Mouse (Mus musculus) kidney, adult 2 months (tissue): ENCODE data around the gene Rspo4. TPM values are rescaled to one million over a fixed set of nuclear protein-coding genes. Genes with fewer than 3 reads are reported as not detected.

ENCODE experiments used
- DNase-seq: peaks from one replicate; pipeline ENCODE4 v3.0.0; 2021
- H3K27ac ChIP-seq: fragments of 200-500 bp; 2 replicates; pipeline ENCODE4 v1.5.1; 2012; ENCODE audit warnings: low read depth, low read length, control low read depth, inconsistent platforms; ENCODE audit not compliant: insufficient read depth
- H3K27me3 ChIP-seq: fragments of 200-500 bp; replicated peaks from 2 replicates; pipeline ENCODE4 v1.6.1; 2012; ENCODE audit warnings: mild to moderate bottlenecking, moderate library complexity, low read length, inconsistent platforms; ENCODE audit not compliant: control insufficient read depth, insufficient read depth
- H3K36me3 ChIP-seq: fragments of 200-500 bp; 2 replicates; pipeline ENCODE4 v1.6.1; 2012; ENCODE audit warnings: mild to moderate bottlenecking, moderate library complexity, low read length, inconsistent platforms; ENCODE audit not compliant: control insufficient read depth, insufficient read depth
- H3K4me1 ChIP-seq: fragments of 200-500 bp; 2 replicates; pipeline ENCODE4 v1.6.1; 2011; ENCODE audit warnings: low read length; ENCODE audit not compliant: control insufficient read depth, insufficient read depth
- H3K4me3 ChIP-seq: fragments of 200-500 bp; 2 replicates; pipeline ENCODE4 v1.5.1; 2011; ENCODE audit warnings: mild to moderate bottlenecking, low read depth, low read length, control low read depth; ENCODE audit not compliant: insufficient read depth
- CTCF ChIP-seq: fragments of 200-500 bp; conservative IDR thresholded peaks from 2 replicates; pipeline ENCODE4 v1.5.1; 2011; ENCODE audit warnings: low read depth, mild to moderate bottlenecking, control low read depth, low read length, moderate library complexity, mixed read lengths; ENCODE audit not compliant: insufficient read depth, insufficient read length
- POLR2A ChIP-seq: fragments of 200-500 bp; IDR thresholded peaks from one replicate; pipeline ENCODE4 v1.6.1; 2011; ENCODE audit warnings: low read depth, low read length, control low read depth
- WGBS: fragments of 180-500 bp; shearing (Covaris S2); methylation state at CpG from one replicate; pipeline ENCODE4 v1.1.7; 2018; 5-methylcytosine and 5-hydroxymethylcytosine counted together
- polyA plus RNA-seq: library from polyadenylated mRNA; depleted of rRNA; stranded (reverse); fragments of >200 nt; gene quantifications from 2 replicates; pipeline ENCODE4 v1.2.3, GENCODE M21; 2012

Gene Rspo4
- polyA plus RNA-seq, 1 experiment = not detected

DNA sequence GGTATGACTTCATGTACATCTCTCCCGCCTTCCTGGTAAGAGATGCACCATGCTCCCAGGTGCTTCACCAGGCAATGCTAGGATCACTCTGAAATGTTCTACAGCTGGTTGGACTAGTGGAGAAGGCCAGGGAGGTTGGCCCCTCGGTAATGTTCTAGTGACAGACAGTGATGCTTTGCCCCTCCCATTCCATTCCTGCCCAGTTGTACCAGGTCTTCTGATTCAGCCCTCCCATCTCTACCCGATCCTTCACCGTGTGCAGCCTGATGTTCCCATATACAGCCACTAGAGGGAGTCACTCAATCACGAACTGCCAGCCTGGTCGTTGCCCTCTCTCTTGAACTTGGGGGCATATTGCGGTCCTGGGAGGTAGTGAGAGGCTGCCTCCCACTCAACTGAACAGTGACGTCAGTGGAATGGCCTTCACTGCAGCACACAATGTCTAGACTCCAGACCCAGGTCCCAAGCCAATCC lies 33.3 kb downstream of the Rspo4 start:
- no peaks in the 10 kb centered on the region for H3K4me1 ChIP-seq
- DNase-seq = peak; percentile 57
- no peaks in the 10 kb centered on the region for H3K36me3 ChIP-seq
- no peaks in the 10 kb centered on the region for H3K27me3 ChIP-seq
- H3K4me3 ChIP-seq = no peak overlapping the region
- no peak overlapping the region for H3K27ac ChIP-seq
- WGBS = 14% methylated on average over 8 of the region's 8 CpGs
- TF ChIP-seq POLR2A (no peak), CTCF (peak; percentile 95)

DNA sequence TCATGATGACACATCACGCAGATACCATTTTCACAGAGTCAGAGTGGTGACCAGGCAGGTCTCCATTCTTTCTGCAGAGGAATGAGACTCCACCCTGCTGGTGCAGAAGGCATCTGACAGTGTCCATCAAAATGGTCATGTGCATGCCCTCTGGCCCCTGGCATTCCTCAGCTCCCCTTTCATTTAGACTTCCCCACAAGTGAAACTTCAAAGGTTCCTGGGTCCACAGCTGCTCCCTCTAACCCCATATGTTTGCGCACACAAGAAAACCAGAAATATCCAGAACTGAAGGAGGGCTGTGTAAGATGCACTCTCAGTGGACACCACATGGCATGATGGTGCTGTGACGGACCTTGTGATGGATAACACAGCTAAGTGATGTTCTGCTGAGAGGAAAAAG lies 35.9 kb downstream of the Rspo4 start:
- H3K27me3 ChIP-seq = no peaks in the 10 kb centered on the region
- 78% methylated on average over 3 of the region's 3 CpGs for WGBS
- no peak overlapping the region for H3K27ac ChIP-seq
- DNase-seq = no peak
- H3K4me3 ChIP-seq = no peak overlapping the region
- no peaks in the 10 kb centered on the region for H3K4me1 ChIP-seq
- TF ChIP-seq POLR2A = no peak
- no peak for TF ChIP-seq CTCF
- no peaks in the 10 kb centered on the region for H3K36me3 ChIP-seq

DNA sequence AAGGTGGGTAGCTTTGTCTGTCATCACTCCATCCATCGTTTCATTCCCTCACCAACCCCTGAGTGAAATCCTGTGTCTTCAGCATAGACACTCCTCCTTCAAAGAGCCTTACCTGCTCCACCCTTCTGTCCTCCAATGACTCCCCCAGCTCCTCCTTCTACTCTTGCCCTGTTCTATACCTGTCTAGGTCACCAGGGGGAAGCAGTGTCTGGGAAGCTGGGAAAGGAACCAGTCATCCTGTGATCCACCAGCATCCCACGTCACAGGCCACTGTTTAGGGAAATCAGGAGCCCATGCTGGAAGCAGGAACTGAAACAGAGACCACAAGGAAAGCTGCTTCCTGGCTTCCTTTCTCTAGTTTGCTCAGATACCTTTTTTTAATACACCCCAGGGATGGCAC lies 37.0 kb downstream of the Rspo4 start:
- TF ChIP-seq CTCF (no peak; the same call in 1 of the 2 replicates), POLR2A (no peak)
- H3K4me1 ChIP-seq = no peaks in the 10 kb centered on the region
- H3K27ac ChIP-seq = no peak overlapping the region
- 52% methylated on average over 2 of the region's 2 CpGs for WGBS
- H3K4me3 ChIP-seq = no peak overlapping the region
- H3K36me3 ChIP-seq = no peaks in the 10 kb centered on the region
- peak; percentile 28 for DNase-seq
- H3K27me3 ChIP-seq = no peaks in the 10 kb centered on the region

DNA sequence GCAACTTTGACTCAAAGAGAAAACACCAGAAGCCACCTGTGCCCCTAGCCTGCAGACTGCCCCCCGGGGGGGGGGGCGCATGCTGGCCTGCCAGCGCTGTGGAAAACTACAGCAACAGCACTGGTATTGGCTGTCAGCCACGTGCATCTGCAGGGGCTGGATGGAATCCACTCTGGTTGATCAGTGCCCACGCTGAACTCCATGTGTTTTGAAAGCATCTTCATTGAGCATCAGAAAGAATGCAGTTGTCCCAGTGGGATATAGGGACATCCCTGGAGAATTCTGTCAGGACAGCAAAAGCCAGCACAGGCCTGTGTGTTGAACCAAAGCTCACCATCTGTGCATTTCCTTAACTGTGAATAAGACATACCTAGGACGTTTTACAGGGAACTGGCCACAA lies 48.3 kb downstream of the Rspo4 start:
- no peaks in the 10 kb centered on the region for H3K4me1 ChIP-seq
- no peak overlapping the region for H3K4me3 ChIP-seq
- TF ChIP-seq CTCF (no peak), POLR2A (no peak)
- no peaks in the 10 kb centered on the region for H3K27me3 ChIP-seq
- DNase-seq = peak; percentile 17
- H3K27ac ChIP-seq = no peak overlapping the region
- WGBS = 48% methylated on average over 6 of the region's 6 CpGs
- no peaks in the 10 kb centered on the region for H3K36me3 ChIP-seq

DNA sequence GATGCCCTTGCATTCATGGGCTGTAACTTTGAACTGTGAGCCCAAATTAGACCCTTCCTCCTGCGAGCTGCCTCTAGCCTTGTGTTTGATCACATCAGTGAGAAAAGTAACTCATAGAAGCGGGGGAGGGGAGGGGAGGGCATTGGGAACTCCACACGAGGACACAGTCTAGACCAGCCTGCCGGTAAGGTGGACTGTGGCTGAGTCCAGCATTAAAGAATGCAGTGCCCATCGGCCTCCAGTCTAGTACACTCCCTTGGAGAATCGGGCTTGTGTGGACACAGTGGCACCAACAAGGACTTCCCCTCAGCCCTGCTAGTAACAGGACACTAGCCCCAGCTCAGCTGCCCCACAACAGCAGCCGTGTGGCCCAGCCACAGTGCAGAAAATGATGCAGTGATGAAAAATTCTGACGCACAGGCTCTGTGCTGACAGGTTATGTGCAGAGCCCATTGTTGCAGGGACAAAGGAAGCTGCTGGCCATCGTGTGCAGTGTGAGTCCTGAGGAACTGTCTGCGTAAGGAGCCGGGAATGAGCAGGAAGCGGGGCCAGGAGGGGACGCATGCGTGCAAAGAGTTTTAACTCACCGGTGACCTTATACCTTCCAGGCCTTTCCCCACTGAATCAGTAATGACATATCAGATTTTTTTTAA lies 50.5 kb downstream of the Rspo4 start:
- H3K27me3 ChIP-seq = no peaks in the 10 kb centered on the region
- no peaks in the 10 kb centered on the region for H3K36me3 ChIP-seq
- H3K4me3 ChIP-seq = no peak overlapping the region
- no peak for DNase-seq
- H3K4me1 ChIP-seq = no peaks in the 10 kb centered on the region
- 36% methylated on average over 15 of the region's 15 CpGs for WGBS
- TF ChIP-seq CTCF (no peak), POLR2A (no peak)
- no peak overlapping the region for H3K27ac ChIP-seq

DNA sequence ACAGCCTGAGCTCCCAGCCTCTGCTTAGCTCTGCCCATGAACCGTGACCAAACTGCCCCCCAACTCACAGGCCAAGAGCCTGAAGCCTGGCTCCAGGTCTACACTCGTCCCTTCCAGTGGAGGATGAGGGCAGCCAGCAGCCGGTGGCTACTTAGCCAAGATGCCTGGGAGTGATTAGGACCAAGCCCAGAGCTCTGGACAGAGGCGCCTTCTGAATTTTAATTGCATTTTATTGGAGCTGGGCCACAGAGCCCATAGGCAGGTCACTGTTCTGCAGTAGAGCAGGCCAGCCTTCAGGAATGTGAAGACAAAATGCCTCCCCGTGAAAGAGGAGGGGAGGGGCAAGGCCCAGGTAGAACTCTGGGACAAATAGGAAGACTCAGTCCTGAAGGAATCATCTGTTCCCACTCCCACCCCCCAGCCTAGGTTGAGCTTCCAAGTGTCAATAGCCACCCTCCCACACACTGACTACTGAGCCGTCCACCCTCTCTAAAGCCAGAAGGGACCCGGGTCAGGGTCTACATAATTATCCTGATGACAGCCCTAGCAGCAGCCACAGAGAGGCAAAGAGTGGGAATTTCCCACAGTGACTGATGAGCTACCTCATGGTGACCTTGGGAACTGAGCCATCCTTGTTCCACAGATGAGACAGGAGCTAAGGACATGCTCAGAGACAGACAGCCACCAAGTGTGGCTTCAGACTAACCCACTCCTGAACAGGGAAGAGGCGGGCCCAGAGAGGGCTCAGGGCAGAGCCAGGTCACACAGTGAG lies 51.7 kb downstream of the Rspo4 start:
- no peak for TF ChIP-seq CTCF
- no peak for TF ChIP-seq POLR2A
- Histone ChIP-seq H3K27ac (no peak overlapping the region), H3K4me3 (no peak overlapping the region), H3K36me3 (no peaks in the 10 kb centered on the region), H3K27me3 (no peaks in the 10 kb centered on the region), H3K4me1 (no peaks in the 10 kb centered on the region)
- WGBS = 47% methylated on average over 8 of the region's 8 CpGs
- DNase-seq = peak; percentile 74

DNA sequence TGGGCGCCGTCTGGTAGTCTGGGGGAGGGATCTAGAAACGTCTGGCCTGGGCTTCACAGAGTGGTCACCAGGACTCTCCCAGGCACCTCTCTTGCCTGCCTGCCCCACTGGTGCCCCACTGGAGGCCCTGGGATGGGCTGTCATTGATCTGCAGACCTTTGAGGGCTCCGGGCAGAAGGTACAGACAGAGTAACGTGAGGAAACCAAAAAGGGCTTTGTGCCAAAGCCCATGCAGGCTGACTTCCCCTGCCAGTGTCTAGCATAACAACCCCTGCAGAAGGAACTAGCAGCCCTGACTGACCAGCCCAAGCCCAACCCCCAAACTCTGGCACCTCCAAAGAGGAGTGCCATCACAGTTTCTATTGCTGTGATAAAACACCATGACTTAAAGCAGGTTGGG lies 53.2 kb downstream of the Rspo4 start:
- 75% methylated on average over 5 of the region's 5 CpGs for WGBS
- no peaks in the 10 kb centered on the region for H3K27me3 ChIP-seq
- no peak overlapping the region for H3K27ac ChIP-seq
- no peak overlapping the region for H3K4me3 ChIP-seq
- H3K4me1 ChIP-seq = no peaks in the 10 kb centered on the region
- no peak for TF ChIP-seq CTCF
- TF ChIP-seq POLR2A = no peak
- no peaks in the 10 kb centered on the region for H3K36me3 ChIP-seq
- DNase-seq = no peak
